Mouse (Mus musculus): ENCODE results near the gene Nccrp1.
"Not testable (repeated sequence)": the region's sequence is repeated elsewhere in the genome, so short reads cannot be mapped to it uniquely, and the experiment has no call there.

Gene Nccrp1

GRCm38 (mm10) chr7:28522536-28522935 lies 24.5 kb downstream of the Nccrp1 start, which contains the start of gene Ifnl3:
Gene Ifnl3, plus strand, starts transcription at chr7:28522836.
- not testable (repeated sequence) for DNase-seq (ENCODE audit: low read depth)

- DNase-seq (ENCODE audit: low read depth) = no peak
These were observed 35.6 kb downstream of the Nccrp1 start for GRCm38 (mm10) chr7:28511441-28511840.

- DNase-seq (ENCODE audit: low read depth) = not testable (repeated sequence)
These were observed 36.6 kb downstream of the Nccrp1 start, which contains the start of gene Ifnl2 for GRCm38 (mm10) chr7:28510405-28510974. Gene Ifnl2, minus strand, starts transcription at chr7:28510455.

GRCm38 (mm10) chr7:28509121-28509520 lies 37.9 kb downstream of the Nccrp1 start:
- not testable (repeated sequence) for DNase-seq (ENCODE audit: low read depth)

- peak; percentile 42 for DNase-seq (ENCODE audit: low read depth)
These were observed 41.5 kb downstream of the Nccrp1 start for GRCm38 (mm10) chr7:28505585-28505984.

GRCm38 (mm10) chr7:28495426-28495825 lies 51.6 kb downstream of the Nccrp1 start:
- DNase-seq (ENCODE audit: low read depth) = no peak

Data from 416B (cell line).